8 mouse cellular contexts compared by ENCODE assay signal in the genomic region with DNA sequence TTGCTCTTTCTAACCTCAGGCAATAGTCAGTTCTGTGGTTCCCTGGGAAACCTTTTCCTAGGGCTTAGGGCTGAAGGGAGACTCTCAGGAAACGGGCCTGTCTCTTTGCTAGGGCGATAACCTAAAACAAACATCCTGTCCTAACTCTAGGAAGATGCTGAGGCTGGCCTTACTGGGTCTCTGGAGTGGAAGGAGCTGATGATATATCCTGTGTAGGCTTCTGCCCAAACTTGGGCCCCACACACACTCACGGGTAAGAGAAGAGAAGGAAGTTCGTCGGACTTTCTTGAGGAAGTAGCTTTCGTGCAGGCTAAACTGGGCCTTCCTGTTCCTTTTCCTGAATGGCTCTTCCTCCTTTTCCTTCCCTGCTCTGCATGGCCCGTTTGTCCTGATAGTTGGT. TPM values are rescaled to one million over a fixed set of nuclear protein-coding genes. Genes with fewer than 3 reads are reported as not detected.
DNase-seq lines count a peak whose midpoint lies in the region; ATAC-seq and TF ChIP-seq lines count a peak whose summit lies in the region.

No protein-coding gene starts in this region.

- no peak for TF ChIP-seq CTCF in midbrain, postnatal 0 days (IDR thresholded peaks at IDR 0.05)
- no peak for TF ChIP-seq CTCF in heart, postnatal 0 days (IDR thresholded peaks at IDR 0.05; ENCODE audit: low read depth)
- TF ChIP-seq CTCF in small intestine, adult 2 months (IDR thresholded peaks at IDR 0.05; ENCODE audit: extremely low read depth, insufficient read length, insufficient replicate concordance, low read depth, low read length), result no peak

- H3K36me3 ChIP-seq in midbrain, embryonic 12.5 days, result peaks cover 11% of the 10 kb centered on the region; the same call in 1 of the 2 replicates
- H3K36me3 ChIP-seq in midbrain, postnatal 0 days (ENCODE audit: insufficient read depth, low read length), result no peaks in the 10 kb centered on the region
- H3K36me3 ChIP-seq in heart, postnatal 0 days (replicated peaks; ENCODE audit: control insufficient read depth, insufficient read depth, low read length), result no peaks in the 10 kb centered on the region
- H3K36me3 ChIP-seq in liver, embryonic 13.5 days, result peaks cover 5% of the 10 kb centered on the region; the same call in 1 of the 2 replicates
- peaks cover 15% of the 10 kb centered on the region for H3K36me3 ChIP-seq in small intestine, adult 2 months (ENCODE audit: control insufficient read depth, insufficient read depth, low read length)

- peak; percentile 82 for TF ChIP-seq EP300 in heart, postnatal 0 days (IDR thresholded peaks at IDR 0.05; ENCODE audit: low read depth)

- no peak overlapping the region for H3K4me3 ChIP-seq in midbrain, embryonic 12.5 days
- no peak overlapping the region for H3K4me3 ChIP-seq in midbrain, postnatal 0 days (ENCODE audit: low read depth, low read length)
- no peak overlapping the region for H3K4me3 ChIP-seq in heart, postnatal 0 days (ENCODE audit: low read depth, low read length)
- no peak overlapping the region for H3K4me3 ChIP-seq in liver, embryonic 13.5 days (replicated peaks)
- no peak overlapping the region for H3K4me3 ChIP-seq in small intestine, adult 2 months (ENCODE audit: low read depth, low read length)

- ATAC-seq in midbrain, embryonic 12.5 days (ENCODE audit: low FRiP score, low read depth), result no peak
- no peak for ATAC-seq in midbrain, postnatal 0 days (ENCODE audit: low FRiP score)
- ATAC-seq in heart, postnatal 0 days (ENCODE audit: insufficient read depth, low read depth), result peak; percentile 79
- ATAC-seq in liver, embryonic 13.5 days (ENCODE audit: low read depth), result peak; percentile 69

- peak overlapping the region; percentile 73 for H3K27ac ChIP-seq in midbrain, embryonic 12.5 days (replicated peaks)
- no peak overlapping the region for H3K27ac ChIP-seq in midbrain, postnatal 0 days (ENCODE audit: low read depth, low read length)
- peak overlapping the region; percentile 68 for H3K27ac ChIP-seq in heart, postnatal 0 days (ENCODE audit: low read depth)
- H3K27ac ChIP-seq in liver, embryonic 13.5 days, result peak overlapping the region; percentile 58
- H3K27ac ChIP-seq in small intestine, adult 2 months (ENCODE audit: insufficient read depth, low read depth, low read length), result peak overlapping the region; percentile 49; the same call in 1 of the 2 replicates

- no peak for DNase-seq in midbrain, postnatal 0 days (ENCODE audit: low spot score)
- peak; percentile 37 for DNase-seq in heart, postnatal 0 days (ENCODE audit: low spot score)
- DNase-seq in liver, embryonic 13.5 days, result no peak
- DNase-seq in gastrocnemius, adult 18-20 months (ENCODE audit: low spot score), result no peak
- no peak for DNase-seq in embryo, embryonic 11 days
- DNase-seq in cerebellum, adult 8-10 months, result no peak

- H3K27me3 ChIP-seq in midbrain, embryonic 12.5 days, result no peaks in the 10 kb centered on the region
- H3K27me3 ChIP-seq in midbrain, postnatal 0 days (ENCODE audit: insufficient read depth, low read length), result no peaks in the 10 kb centered on the region
- no peaks in the 10 kb centered on the region for H3K27me3 ChIP-seq in heart, postnatal 0 days (ENCODE audit: control insufficient read depth, insufficient read depth, low read length)
- H3K27me3 ChIP-seq in liver, embryonic 13.5 days, result no peaks in the 10 kb centered on the region
- no peaks in the 10 kb centered on the region for H3K27me3 ChIP-seq in small intestine, adult 2 months (ENCODE audit: control insufficient read depth, insufficient read depth, low read length)

- no peak for TF ChIP-seq POLR2A in small intestine, adult 2 months (IDR thresholded peaks at IDR 0.05; ENCODE audit: low read depth, low read length)

- no peak overlapping the region for H3K9ac ChIP-seq in midbrain, embryonic 12.5 days (replicated peaks)
- no peak overlapping the region for H3K9ac ChIP-seq in midbrain, postnatal 0 days (replicated peaks; ENCODE audit: low read length, poor library complexity, severe bottlenecking)
- no peak overlapping the region for H3K9ac ChIP-seq in heart, postnatal 0 days (replicated peaks; ENCODE audit: low read depth, low read length)
- no peak overlapping the region for H3K9ac ChIP-seq in liver, embryonic 13.5 days

- H3K9me3 ChIP-seq in midbrain, embryonic 12.5 days, result no peaks in the 10 kb centered on the region
- H3K9me3 ChIP-seq in midbrain, postnatal 0 days (ENCODE audit: low read length), result no peaks in the 10 kb centered on the region
- H3K9me3 ChIP-seq in heart, postnatal 0 days (replicated peaks; ENCODE audit: control insufficient read depth, low read length), result no peaks in the 10 kb centered on the region
- H3K9me3 ChIP-seq in liver, embryonic 13.5 days (replicated peaks), result no peaks in the 10 kb centered on the region

- H3K4me2 ChIP-seq in midbrain, embryonic 12.5 days (replicated peaks), result no peak overlapping the region
- H3K4me2 ChIP-seq in midbrain, postnatal 0 days (ENCODE audit: low read depth, low read length, poor library complexity, severe bottlenecking), result no peak overlapping the region
- H3K4me2 ChIP-seq in heart, postnatal 0 days (ENCODE audit: low read depth, low read length), result no peak overlapping the region
- H3K4me2 ChIP-seq in liver, embryonic 13.5 days, result no peak overlapping the region

- H3K4me1 ChIP-seq in midbrain, embryonic 12.5 days, result peaks cover 43% of the 10 kb centered on the region
- H3K4me1 ChIP-seq in midbrain, postnatal 0 days (ENCODE audit: insufficient read depth, low read length), result no peaks in the 10 kb centered on the region
- 0 out of 2 replicates have a peak, but pooled peaks cover 6% of the 10 kb centered on the region for H3K4me1 ChIP-seq in heart, postnatal 0 days (ENCODE audit: control insufficient read depth, insufficient read depth)
- H3K4me1 ChIP-seq in liver, embryonic 13.5 days (replicated peaks), result peaks cover 66% of the 10 kb centered on the region
- H3K4me1 ChIP-seq in small intestine, adult 2 months (ENCODE audit: control insufficient read depth, insufficient read depth, insufficient read length, low read length), result peaks cover 9% of the 10 kb centered on the region

- WGBS in midbrain, embryonic 12.5 days, result 81% methylated on average over 7 of the region's 7 CpGs
- WGBS in midbrain, postnatal 0 days, result 69% methylated on average over 7 of the region's 7 CpGs
- WGBS in heart, postnatal 0 days, result 47% methylated on average over 7 of the region's 7 CpGs
- WGBS in liver, embryonic 13.5 days (ENCODE audit: insufficient replicate concordance), result 17% methylated on average over 7 of the region's 7 CpGs
- 59% methylated on average over 7 of the region's 7 CpGs for WGBS in small intestine, adult 2 months

RNA-seq across cellular contexts. Expression of gene Zfp710, which starts 19.6 kb away (rescaled TPM):
- polyA plus RNA-seq in midbrain, embryonic 12.5 days (2016; fragmentation: Nextera tagmentation; extraction: Ambion mirVana), result 31.1 and 32.8 TPM in 2 replicates
- total RNA-seq in midbrain, postnatal 0 days (2014; rRNA removed), result 25.1 and 33.6 TPM in 2 replicates
- polyA plus RNA-seq in midbrain, postnatal 0 days (2015; fragmentation: Nextera tagmentation; extraction: Ambion mirVana), result 9.8 and 10.7 TPM in 2 replicates
- total RNA-seq in heart, postnatal 0 days (2014; rRNA removed; ENCODE audit: low replicate concordance), result 25.5 and 29.7 TPM in 2 replicates
- polyA plus RNA-seq in heart, postnatal 0 days (2015; fragmentation: Nextera tagmentation; extraction: Ambion mirVana), result 7.5 TPM in 2 replicates
- polyA plus RNA-seq in liver, embryonic 13.5 days (2015; fragmentation: Nextera tagmentation; extraction: Ambion mirVana), result 3.9 and 5.2 TPM in 2 replicates
- polyA plus RNA-seq in small intestine, adult 2 months (2012; rRNA removed), result 34.9 and 67.9 TPM in 2 replicates
- 10 to 100 TPM; 21.1 to 31.3 TPM for total RNA-seq in gastrocnemius, adult 18-20 months (2021)

Comparison
In these comparisons a context has a peak if more than half of its experiments do, and no peak if none do; other contexts are left out.
1. ATAC-seq: peak in heart, postnatal 0 days (single experiment) and liver, embryonic 13.5 days (single experiment); none in midbrain, embryonic 12.5 days (single experiment) and midbrain, postnatal 0 days (single experiment).